Mouse (Mus musculus) small intestine, adult 2 months (tissue): ENCODE measurements around the gene Dnajb14. TPM values are rescaled to one million over a fixed set of nuclear protein-coding genes. Genes with fewer than 3 reads are reported as not detected.

ENCODE experiments used
- H3K27ac ChIP-seq: fragments of 200-500 bp; 2 replicates; pipeline ENCODE4 v1.5.1; 2012; ENCODE audit warnings: low read depth, low read length, control low read depth, inconsistent platforms; ENCODE audit not compliant: insufficient read depth
- H3K27me3 ChIP-seq: fragments of 200-500 bp; 2 replicates; pipeline ENCODE4 v1.6.1; 2012; ENCODE audit warnings: mild to moderate bottlenecking, moderate library complexity, low read length, inconsistent platforms; ENCODE audit not compliant: control insufficient read depth, insufficient read depth
- H3K36me3 ChIP-seq: fragments of 200-500 bp; 2 replicates; pipeline ENCODE4 v1.6.1; 2012; ENCODE audit warnings: mild to moderate bottlenecking, low read length, control low read depth, inconsistent platforms; ENCODE audit not compliant: control insufficient read depth, insufficient read depth
- H3K4me1 ChIP-seq: fragments of 200-500 bp; 2 replicates; pipeline ENCODE4 v1.6.1; 2012; ENCODE audit warnings: low read length, inconsistent platforms, mixed read lengths; ENCODE audit not compliant: control insufficient read depth, insufficient read depth, insufficient read length
- H3K4me3 ChIP-seq: fragments of 200-500 bp; 2 replicates; pipeline ENCODE4 v1.5.1; 2012; ENCODE audit warnings: low read depth, mild to moderate bottlenecking, control low read depth, inconsistent platforms, low read length, moderate library complexity
- CTCF ChIP-seq: fragments of 200-500 bp; IDR thresholded peaks from 2 replicates; pipeline ENCODE4 v1.5.1; 2012; ENCODE audit warnings: low read depth, mild to moderate bottlenecking, control low read depth, inconsistent platforms, low read length, moderate library complexity, mixed read lengths; ENCODE audit not compliant: insufficient replicate concordance, insufficient read length; ENCODE audit errors: extremely low read depth
- POLR2A ChIP-seq: fragments of 200-500 bp; IDR thresholded peaks from 2 replicates; pipeline ENCODE4 v1.6.1; 2012; ENCODE audit warnings: low read depth, mild to moderate bottlenecking, control low read depth, inconsistent platforms, low read length, moderate library complexity
- WGBS: fragments of 180-500 bp; shearing (Covaris S2); methylation state at CpG from one replicate; pipeline ENCODE4 v1.1.7; 2018; 5-methylcytosine and 5-hydroxymethylcytosine counted together
- polyA plus RNA-seq: library from polyadenylated mRNA; depleted of rRNA; stranded (reverse); fragments of >200 nt; gene quantifications from 2 replicates; pipeline ENCODE4 v1.2.3, GENCODE M21; 2012

The Dnajb14 gene
- polyA plus RNA-seq, 1 experiment, result 2.0 TPM

DNA sequence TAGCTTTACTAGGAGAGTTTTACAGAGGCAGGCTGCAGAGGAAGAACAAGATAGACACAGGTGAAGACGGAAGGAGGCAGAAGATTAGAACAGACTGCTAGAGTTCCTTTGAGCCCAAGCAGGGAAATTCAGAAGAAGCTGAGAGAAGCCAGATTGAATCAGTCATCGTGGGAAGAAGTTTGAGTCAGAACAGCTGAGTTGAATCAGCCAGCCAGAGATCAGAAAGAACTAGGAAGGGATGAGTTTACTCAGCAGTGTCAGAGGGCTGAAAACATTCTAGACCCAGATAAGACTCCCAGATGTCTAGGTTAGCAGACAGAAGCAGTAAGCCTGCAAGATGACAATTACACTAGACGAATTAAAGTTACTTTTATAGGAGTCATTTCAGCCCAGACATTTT is 66.5 kb downstream of the Dnajb14 start:
- peaks cover 42% of the 10 kb centered on the region for H3K36me3 ChIP-seq
- H3K4me3 ChIP-seq, result no peak overlapping the region
- H3K27me3 ChIP-seq, result no peaks in the 10 kb centered on the region
- H3K27ac ChIP-seq, result no peak overlapping the region
- WGBS, result 82% methylated on average over 3 of the region's 3 CpGs
- no peak for TF ChIP-seq POLR2A
- TF ChIP-seq CTCF, result no peak
- 0 out of 2 replicates have a peak, but pooled peaks cover 2% of the 10 kb centered on the region for H3K4me1 ChIP-seq

DNA sequence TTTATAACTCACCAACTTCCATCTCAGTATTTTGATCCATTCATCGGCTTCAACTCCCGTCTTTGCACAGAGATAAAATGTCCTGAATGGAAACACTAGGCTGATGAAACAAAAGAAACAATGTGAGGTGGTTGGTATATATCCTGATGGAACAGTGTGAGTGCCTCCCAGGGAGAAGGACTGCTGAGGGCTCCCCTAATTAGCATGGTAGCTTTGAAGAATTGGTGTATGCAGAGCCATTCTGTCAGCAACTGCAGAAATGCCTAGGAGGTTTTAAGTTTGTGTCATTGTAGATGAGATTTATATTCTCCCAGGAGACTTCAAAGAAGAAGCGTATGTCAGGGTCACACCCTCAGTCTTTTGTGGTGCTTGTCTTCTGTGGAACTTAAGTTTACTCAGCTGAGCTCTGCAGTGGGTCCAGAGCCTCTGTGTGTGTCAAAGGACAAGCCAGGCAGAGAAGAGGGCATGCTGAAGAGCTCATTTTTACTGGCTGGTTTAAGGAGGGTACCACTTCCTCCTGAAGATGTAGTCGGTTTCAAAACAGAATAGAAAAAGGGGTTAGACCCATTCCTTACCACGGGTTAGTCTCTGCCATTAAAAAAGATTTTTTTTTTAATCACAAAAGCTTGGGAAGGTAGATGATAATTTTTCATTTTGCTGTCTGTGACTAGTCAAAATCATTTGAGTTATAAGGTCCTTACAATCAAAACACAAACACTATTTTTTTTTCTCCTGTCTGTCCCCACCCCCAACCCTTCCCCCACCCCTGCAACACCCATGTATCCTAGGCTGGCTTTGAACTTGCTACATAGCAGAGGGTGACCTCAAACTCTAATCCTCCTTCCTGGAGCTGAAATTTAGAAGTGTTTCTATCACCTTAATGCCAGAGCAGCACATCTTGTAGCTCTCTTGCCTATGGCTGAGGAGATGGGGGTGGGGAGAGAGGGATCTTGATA is 68.4 kb downstream of the Dnajb14 start:
- H3K4me1 ChIP-seq, result peaks cover 2% of the 10 kb centered on the region; the same call in 1 of the 2 replicates
- H3K27me3 ChIP-seq, result no peaks in the 10 kb centered on the region
- H3K27ac ChIP-seq, result no peak overlapping the region
- 79% methylated on average over 5 of the region's 5 CpGs for WGBS
- TF ChIP-seq CTCF (no peak), POLR2A (no peak)
- peaks cover 41% of the 10 kb centered on the region for H3K36me3 ChIP-seq
- H3K4me3 ChIP-seq, result no peak overlapping the region

DNA sequence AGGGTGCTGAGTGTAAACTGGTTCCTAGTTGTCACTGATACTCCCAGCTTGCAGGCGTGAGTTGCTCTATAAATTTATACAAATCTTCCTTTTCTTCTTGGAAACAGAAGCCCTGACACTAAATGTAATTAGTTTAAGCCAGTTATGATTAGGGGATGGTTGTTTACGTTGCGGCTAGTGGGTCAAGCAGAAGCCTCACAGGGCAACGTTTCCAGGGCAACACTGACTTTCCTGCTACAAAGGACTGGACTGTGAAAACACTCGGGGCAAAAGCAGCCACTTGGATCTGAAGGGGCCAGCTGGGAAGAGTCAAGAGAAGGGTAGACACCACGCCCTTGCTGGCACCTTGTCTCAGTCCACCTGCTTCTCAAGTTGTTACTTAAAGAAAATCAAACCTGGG is 69.1 kb downstream of the Dnajb14 start:
- WGBS, result 53% methylated on average over 6 of the region's 6 CpGs
- H3K36me3 ChIP-seq, result peaks cover 38% of the 10 kb centered on the region
- TF ChIP-seq CTCF (no peak), POLR2A (no peak)

GRCm38 (mm10) chr3:137938608-137939007 is 71.1 kb downstream of the Dnajb14 start:
- TF ChIP-seq POLR2A (no peak), CTCF (peak; percentile 34; the same call in 1 of the 2 replicates)
- Histone ChIP-seq H3K27ac (no peak overlapping the region), H3K4me1 (peaks cover 9% of the 10 kb centered on the region; the same call in 1 of the 2 replicates), H3K4me3 (no peak overlapping the region), H3K36me3 (peaks cover 30% of the 10 kb centered on the region), H3K27me3 (no peaks in the 10 kb centered on the region)
- 60% methylated on average over 6 of the region's 6 CpGs for whole genome bisulfite sequencing

More for the DNA sequence above, 69.1 kb downstream of the Dnajb14 start:
- no peak overlapping the region for H3K27ac ChIP-seq
- H3K27me3 ChIP-seq, result no peaks in the 10 kb centered on the region
- no peak overlapping the region for H3K4me3 ChIP-seq
- H3K4me1 ChIP-seq, result peaks cover 6% of the 10 kb centered on the region; the same call in 1 of the 2 replicates

GRCm38 (mm10) chr3:137940757-137941156 is 73.3 kb downstream of the Dnajb14 start:
- 32% methylated on average over 4 of the region's 4 CpGs for whole genome bisulfite sequencing
- H3K4me3 ChIP-seq, result no peak overlapping the region
- H3K27me3 ChIP-seq, result no peaks in the 10 kb centered on the region
- H3K36me3 ChIP-seq, result peaks cover 21% of the 10 kb centered on the region
- no peak for TF ChIP-seq CTCF
- no peak for TF ChIP-seq POLR2A
- H3K4me1 ChIP-seq, result peaks cover 9% of the 10 kb centered on the region; the same call in 1 of the 2 replicates
- H3K27ac ChIP-seq, result peak overlapping the region; percentile 92

GRCm38 (mm10) chr3:137941555-137941954 is 74.1 kb downstream of the Dnajb14 start:
- no peak for TF ChIP-seq POLR2A
- TF ChIP-seq CTCF, result no peak
- Histone ChIP-seq H3K4me3 (no peak overlapping the region), H3K27me3 (no peaks in the 10 kb centered on the region), H3K4me1 (peaks cover 9% of the 10 kb centered on the region; the same call in 1 of the 2 replicates), H3K36me3 (peaks cover 23% of the 10 kb centered on the region), H3K27ac (0 out of 2 replicates have a peak overlapping the region, but pooled peaks have one; percentile 92)

GRCm38 (mm10) chr3:137942098-137942622 is 74.7 kb downstream of the Dnajb14 start:
- H3K27ac ChIP-seq, result no peak overlapping the region
- no peaks in the 10 kb centered on the region for H3K27me3 ChIP-seq
- TF ChIP-seq CTCF, result no peak
- no peak for TF ChIP-seq POLR2A
- peaks cover 27% of the 10 kb centered on the region for H3K36me3 ChIP-seq
- WGBS, result 83% methylated on average over 12 of the region's 12 CpGs
- H3K4me1 ChIP-seq, result peaks cover 9% of the 10 kb centered on the region; the same call in 1 of the 2 replicates
- H3K4me3 ChIP-seq, result no peak overlapping the region
